Mouse (Mus musculus): ENCODE data around the gene Pax2. TPM values are rescaled to one million over a fixed set of nuclear protein-coding genes. Genes with fewer than 3 reads are reported as not detected.

The Pax2 gene
- total and polyA plus RNA-seq, 2 experiments from 2014 or later, result not detected

DNA sequence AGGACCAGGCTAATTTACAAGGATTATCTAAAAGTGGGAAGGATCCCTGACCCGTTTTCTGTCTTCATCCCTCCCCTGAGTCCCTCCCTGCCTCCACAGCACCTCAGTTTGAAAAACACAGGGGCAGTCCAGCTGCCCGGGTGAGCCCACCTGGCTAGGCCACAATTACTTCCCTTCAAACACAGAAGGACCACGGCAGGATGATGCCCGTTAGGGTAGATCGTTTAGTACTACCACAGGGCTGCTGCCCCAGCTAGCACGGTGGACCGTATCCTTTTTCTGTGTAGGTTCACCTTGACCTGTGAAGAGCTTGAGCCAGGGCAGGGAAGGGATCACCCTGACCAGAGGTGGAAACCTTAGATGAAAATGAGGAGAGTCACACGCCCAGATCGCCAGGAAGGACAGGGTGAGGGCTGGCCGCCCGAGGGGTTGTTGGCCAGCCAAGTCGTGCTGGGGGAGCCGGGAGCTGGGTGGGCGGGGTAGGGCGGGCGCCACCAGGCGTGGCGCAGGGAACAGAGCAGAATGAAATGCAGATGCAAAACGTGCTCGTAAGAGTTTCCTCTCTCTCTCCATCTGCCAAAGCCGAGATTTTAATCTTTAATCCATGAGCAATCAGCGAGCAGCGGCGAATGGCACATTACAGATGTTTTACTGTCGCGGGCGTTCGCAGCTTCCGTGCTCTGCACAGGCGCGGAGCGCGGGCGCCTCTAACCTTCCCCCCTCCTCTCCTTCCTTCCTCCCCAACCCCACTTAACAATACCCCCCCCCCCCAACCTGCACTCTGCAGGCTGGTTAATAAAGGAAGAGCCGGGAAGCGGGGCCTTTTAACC lies 32.0 kb upstream of the Pax2 start:
- peak overlapping the region; percentile 24; the same call in 1 of the 2 replicates for H3K4me3 ChIP-seq (ENCODE audit: low read depth, low read length)
- no peak overlapping the region for H3K9ac ChIP-seq (replicated peaks; ENCODE audit: low read depth, low read length)
- ATAC-seq (ENCODE audit: insufficient read depth, low read depth), result no peak

DNA sequence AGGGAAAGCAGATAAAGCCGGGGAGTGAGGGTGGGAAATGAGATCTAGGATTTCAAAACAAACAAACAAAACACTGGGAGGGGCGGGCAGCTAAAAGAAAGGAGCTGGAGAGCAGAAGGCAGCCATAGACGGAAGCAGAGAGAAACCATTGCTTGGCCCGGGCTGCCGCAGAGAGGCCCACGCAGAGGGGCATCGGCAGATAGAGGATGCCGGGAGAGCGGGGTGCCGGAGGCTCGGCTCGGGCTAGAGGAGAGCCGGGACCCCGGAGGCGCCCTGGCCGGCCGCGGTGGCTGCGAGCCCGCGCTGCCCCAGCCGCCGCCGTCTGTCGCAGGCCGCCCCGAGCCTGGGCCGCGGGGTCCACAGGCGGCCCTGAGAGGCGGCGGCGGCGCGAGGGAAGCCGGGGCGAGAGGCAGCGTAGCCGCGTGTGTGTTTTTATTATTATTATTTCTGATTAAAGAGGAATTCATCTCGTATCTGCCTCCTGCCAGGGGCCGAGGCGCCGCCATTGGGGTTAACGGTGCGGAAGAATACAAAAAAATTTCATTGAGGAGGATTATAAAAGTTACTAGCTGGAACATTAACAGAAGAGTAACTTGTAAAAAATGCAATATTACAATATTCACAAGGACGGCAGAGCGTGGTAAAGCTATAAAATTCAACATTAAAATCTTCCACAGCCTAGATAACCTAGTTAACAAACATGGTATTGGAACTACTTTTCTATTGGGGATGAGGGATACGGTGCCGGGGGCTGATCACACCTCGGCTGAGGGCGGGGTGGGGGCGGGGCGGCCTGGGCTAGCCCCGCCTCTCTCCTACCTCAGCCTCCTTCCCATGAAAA lies 29.7 kb upstream of the Pax2 start:
- Histone ChIP-seq H3K4me1 (ENCODE audit: control insufficient read depth, insufficient read depth) (0 out of 2 replicates have a peak, but pooled peaks cover 5% of the 10 kb centered on the region), H3K4me3 (ENCODE audit: low read depth, low read length) (peak overlapping the region; percentile 66), H3K4me2 (ENCODE audit: low read depth, low read length) (peak overlapping the region; percentile 97), H3K9me3 (replicated peaks; ENCODE audit: control insufficient read depth, low read length) (no peaks in the 10 kb centered on the region), H3K27me3 (ENCODE audit: control insufficient read depth, insufficient read depth, low read length) (peaks cover 77% of the 10 kb centered on the region), H3K27ac (ENCODE audit: low read depth) (peak overlapping the region; percentile 11; the same call in 1 of the 2 replicates), H3K9ac (replicated peaks; ENCODE audit: low read depth, low read length) (peak overlapping the region; percentile 87), H3K36me3 (replicated peaks; ENCODE audit: control insufficient read depth, insufficient read depth, low read length) (no peaks in the 10 kb centered on the region)
- TF ChIP-seq EP300 (IDR thresholded peaks at IDR 0.05; ENCODE audit: low read depth) (no peak), CTCF (IDR thresholded peaks at IDR 0.05; ENCODE audit: low read depth) (no peak)
- ATAC-seq (ENCODE audit: insufficient read depth, low read depth) (peak; percentile 81), DNase-seq (ENCODE audit: low spot score) (peak; percentile 58)
- under 1% methylated on average over 54 of the region's 55 CpGs for WGBS

More for the DNA sequence above, 32.0 kb upstream of the Pax2 start:
- no peaks in the 10 kb centered on the region for H3K9me3 ChIP-seq (replicated peaks; ENCODE audit: control insufficient read depth, low read length)
- TF ChIP-seq CTCF (IDR thresholded peaks at IDR 0.05; ENCODE audit: low read depth), result no peak
- TF ChIP-seq EP300 (IDR thresholded peaks at IDR 0.05; ENCODE audit: low read depth), result no peak
- H3K4me1 ChIP-seq (ENCODE audit: control insufficient read depth, insufficient read depth), result peaks cover 11% of the 10 kb centered on the region; the same call in 1 of the 2 replicates
- peak overlapping the region; percentile 53 for H3K4me2 ChIP-seq (ENCODE audit: low read depth, low read length)
- no peak for DNase-seq (ENCODE audit: low spot score)
- no peaks in the 10 kb centered on the region for H3K36me3 ChIP-seq (replicated peaks; ENCODE audit: control insufficient read depth, insufficient read depth, low read length)
- H3K27me3 ChIP-seq (ENCODE audit: control insufficient read depth, insufficient read depth, low read length), result peaks cover 86% of the 10 kb centered on the region
- no peak overlapping the region for H3K27ac ChIP-seq (ENCODE audit: low read depth)
- 2% methylated on average over 36 of the region's 36 CpGs for WGBS

DNA sequence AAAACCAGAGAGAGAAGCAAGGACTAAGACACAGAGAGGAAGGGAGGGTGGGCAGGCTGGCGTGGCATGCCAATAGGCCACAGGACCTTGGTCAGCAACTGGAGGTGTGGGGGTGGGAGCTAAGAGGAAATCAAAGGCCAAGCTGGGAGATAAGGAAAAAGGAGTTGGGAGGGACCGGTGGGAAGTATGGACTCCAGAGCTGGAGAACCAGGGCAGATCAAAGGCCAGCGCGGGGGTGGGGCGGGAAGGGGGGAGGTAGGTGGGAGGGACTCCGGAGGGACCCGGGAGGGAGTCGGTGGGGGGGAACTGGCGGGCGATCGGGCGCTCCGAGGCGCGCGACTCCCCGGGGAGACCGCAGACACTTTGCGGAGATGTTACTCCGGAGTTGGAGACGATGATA lies 21.7 kb upstream of the Pax2 start:
- Histone ChIP-seq H3K4me3 (ENCODE audit: low read depth, low read length) (peak overlapping the region; percentile 10; the same call in 1 of the 2 replicates), H3K4me2 (ENCODE audit: low read depth, low read length) (no peak overlapping the region), H3K9ac (replicated peaks; ENCODE audit: low read depth, low read length) (no peak overlapping the region), H3K27ac (ENCODE audit: low read depth) (no peak overlapping the region), H3K4me1 (ENCODE audit: control insufficient read depth, insufficient read depth) (no peaks in the 10 kb centered on the region), H3K36me3 (replicated peaks; ENCODE audit: control insufficient read depth, insufficient read depth, low read length) (no peaks in the 10 kb centered on the region), H3K9me3 (replicated peaks; ENCODE audit: control insufficient read depth, low read length) (no peaks in the 10 kb centered on the region), H3K27me3 (ENCODE audit: control insufficient read depth, insufficient read depth, low read length) (peaks cover 92% of the 10 kb centered on the region)
- TF ChIP-seq CTCF (IDR thresholded peaks at IDR 0.05; ENCODE audit: low read depth) (no peak), EP300 (IDR thresholded peaks at IDR 0.05; ENCODE audit: low read depth) (no peak)
- WGBS, result under 1% methylated on average over 21 of the region's 21 CpGs
- no peak for ATAC-seq (ENCODE audit: insufficient read depth, low read depth)
- no peak for DNase-seq (ENCODE audit: low spot score)

DNA sequence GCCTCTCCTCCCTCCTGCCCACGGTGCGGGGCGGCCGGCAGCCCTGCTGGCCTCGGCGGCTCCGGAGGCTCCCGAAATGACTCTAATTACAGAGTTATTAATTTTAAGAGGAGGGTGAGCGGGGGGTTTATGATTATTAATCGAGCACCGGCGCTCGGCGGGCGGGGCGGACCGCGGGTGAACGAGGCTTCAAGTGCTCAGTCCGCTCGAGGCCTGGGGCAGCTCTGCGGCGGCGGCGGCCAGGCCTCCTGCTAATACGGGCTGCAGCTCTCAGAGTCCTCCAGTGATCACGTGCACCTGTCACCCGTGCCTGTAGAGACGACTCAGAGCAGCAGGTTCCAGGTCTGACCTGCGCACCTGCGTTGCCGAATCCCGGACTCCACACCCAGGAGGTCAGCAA lies 21.2 kb upstream of the Pax2 start:
- Histone ChIP-seq H3K27me3 (ENCODE audit: control insufficient read depth, insufficient read depth, low read length) (peaks cover 93% of the 10 kb centered on the region), H3K9ac (replicated peaks; ENCODE audit: low read depth, low read length) (no peak overlapping the region), H3K4me2 (ENCODE audit: low read depth, low read length) (peak overlapping the region; percentile 21; the same call in 1 of the 2 replicates), H3K27ac (ENCODE audit: low read depth) (no peak overlapping the region), H3K9me3 (replicated peaks; ENCODE audit: control insufficient read depth, low read length) (no peaks in the 10 kb centered on the region), H3K4me1 (ENCODE audit: control insufficient read depth, insufficient read depth) (no peaks in the 10 kb centered on the region), H3K36me3 (replicated peaks; ENCODE audit: control insufficient read depth, insufficient read depth, low read length) (no peaks in the 10 kb centered on the region), H3K4me3 (ENCODE audit: low read depth, low read length) (peak overlapping the region; percentile 10)
- WGBS, result 1% methylated on average over 33 of the region's 33 CpGs
- no peak for ATAC-seq (ENCODE audit: insufficient read depth, low read depth)
- TF ChIP-seq CTCF (IDR thresholded peaks at IDR 0.05; ENCODE audit: low read depth) (no peak), EP300 (IDR thresholded peaks at IDR 0.05; ENCODE audit: low read depth) (no peak)
- no peak for DNase-seq (ENCODE audit: low spot score)

DNA sequence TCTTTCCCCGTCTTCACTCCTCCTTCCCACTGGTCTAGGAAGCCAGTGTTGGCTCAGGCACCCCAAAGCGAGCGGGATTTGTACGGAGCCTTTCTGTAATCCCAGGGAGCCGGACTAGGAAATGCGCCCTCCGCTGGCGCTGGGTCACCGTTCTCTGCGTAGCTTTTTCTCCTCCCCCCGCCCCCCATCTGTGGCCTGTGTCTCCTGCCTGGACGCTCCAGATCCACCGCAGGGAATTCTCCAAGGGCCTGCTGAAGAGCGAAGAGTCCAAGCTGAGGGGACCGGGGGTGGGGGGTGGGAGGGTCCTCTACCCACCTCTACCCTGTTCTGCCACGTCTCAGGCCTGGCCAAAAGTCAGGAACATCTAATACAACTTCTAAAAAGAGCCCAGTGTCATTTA lies 15.5 kb upstream of the Pax2 start:
- no peak for ATAC-seq (ENCODE audit: insufficient read depth, low read depth)
- DNase-seq (ENCODE audit: low spot score), result no peak
- Histone ChIP-seq H3K9ac (replicated peaks; ENCODE audit: low read depth, low read length) (no peak overlapping the region), H3K4me3 (ENCODE audit: low read depth, low read length) (no peak overlapping the region), H3K4me2 (ENCODE audit: low read depth, low read length) (no peak overlapping the region), H3K27me3 (ENCODE audit: control insufficient read depth, insufficient read depth, low read length) (peaks cover 98% of the 10 kb centered on the region), H3K27ac (ENCODE audit: low read depth) (no peak overlapping the region), H3K4me1 (ENCODE audit: control insufficient read depth, insufficient read depth) (no peaks in the 10 kb centered on the region), H3K36me3 (replicated peaks; ENCODE audit: control insufficient read depth, insufficient read depth, low read length) (no peaks in the 10 kb centered on the region), H3K9me3 (replicated peaks; ENCODE audit: control insufficient read depth, low read length) (no peaks in the 10 kb centered on the region)
- 4% methylated on average over 15 of the region's 16 CpGs for WGBS
- TF ChIP-seq CTCF (IDR thresholded peaks at IDR 0.05; ENCODE audit: low read depth) (no peak), EP300 (IDR thresholded peaks at IDR 0.05; ENCODE audit: low read depth) (no peak)

Measured in heart, postnatal 0 days (tissue).